Mouse (Mus musculus): ENCODE results near the gene Pepd.

The Pepd gene

DNA sequence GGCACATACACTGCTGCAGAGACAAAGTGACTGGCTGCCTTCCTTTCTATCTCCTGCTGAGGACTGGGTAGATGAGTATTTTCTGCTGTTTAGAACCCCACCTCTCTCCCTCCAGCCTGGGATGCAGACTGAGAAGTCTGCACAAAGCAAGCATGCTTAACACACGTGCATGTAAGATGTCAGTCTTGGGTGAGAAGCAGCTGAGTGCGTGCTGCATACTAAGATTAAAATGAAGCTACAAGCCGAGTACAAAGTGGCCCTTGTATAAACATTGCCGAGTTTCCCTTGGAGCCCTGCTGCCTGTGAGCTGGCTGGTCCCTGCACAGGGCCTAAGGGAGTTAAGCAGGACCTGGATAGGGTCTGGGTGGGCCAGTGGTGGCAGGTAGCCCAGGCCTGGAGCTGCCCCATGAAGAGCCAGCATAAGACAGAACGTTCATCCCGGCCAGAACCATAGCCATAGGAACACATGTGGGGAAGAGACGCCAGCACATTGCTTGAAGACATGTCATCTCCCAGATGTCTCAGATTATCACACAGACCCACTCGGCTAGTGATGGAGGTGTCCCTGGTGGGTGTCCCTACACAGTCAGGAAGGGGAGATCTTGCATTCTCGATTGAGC, 115.7 kb downstream of the Pepd start:
- peak in 1 of 2 experiments; percentile 37 for DNase-seq (ENCODE audit: low spot score in 2 of 2)

DNA sequence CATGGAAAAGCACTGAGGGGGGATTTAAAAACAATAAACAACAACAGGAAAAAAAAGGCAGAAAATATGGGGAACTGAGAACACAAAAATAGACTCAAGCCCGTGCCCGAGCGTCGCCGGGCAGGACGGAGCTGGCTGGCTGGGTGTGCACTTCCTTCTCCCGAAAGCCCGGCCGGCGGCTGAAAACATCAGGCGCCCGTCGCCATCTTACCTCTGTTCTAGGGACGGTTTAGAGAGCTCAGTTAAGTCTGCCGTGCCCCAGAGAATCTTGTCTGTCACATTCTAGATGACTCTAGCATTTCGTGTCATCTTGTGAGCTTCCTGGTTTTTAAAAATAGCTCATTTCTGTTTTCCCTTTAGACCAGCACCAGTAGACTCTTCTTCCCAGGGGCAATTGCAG, 116.4 kb downstream of the Pepd start:
- no peak for DNase-seq (ENCODE audit: low spot score in 2 of 2)

DNA sequence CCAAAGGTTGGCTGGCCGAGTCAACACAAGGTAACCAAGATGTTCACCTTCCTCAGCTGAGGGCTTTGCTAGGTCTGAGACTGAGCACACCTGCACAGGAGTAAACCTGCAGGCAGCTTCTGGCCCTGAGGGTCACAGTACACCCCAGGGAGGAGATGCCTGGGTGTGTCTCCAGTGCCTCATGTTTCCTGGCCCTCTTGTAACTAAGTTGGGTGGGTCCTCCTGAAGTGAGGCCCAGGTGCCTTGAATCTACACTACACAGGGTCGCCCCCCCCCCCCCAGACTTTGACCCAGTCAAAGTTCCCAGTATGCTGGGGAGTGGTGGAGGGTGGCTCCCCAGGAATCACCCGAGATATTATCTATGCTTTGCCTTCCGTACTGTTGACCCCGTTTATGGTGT, 117.0 kb downstream of the Pepd start:
- no peak for DNase-seq (ENCODE audit: low spot score in 2 of 2)

DNA sequence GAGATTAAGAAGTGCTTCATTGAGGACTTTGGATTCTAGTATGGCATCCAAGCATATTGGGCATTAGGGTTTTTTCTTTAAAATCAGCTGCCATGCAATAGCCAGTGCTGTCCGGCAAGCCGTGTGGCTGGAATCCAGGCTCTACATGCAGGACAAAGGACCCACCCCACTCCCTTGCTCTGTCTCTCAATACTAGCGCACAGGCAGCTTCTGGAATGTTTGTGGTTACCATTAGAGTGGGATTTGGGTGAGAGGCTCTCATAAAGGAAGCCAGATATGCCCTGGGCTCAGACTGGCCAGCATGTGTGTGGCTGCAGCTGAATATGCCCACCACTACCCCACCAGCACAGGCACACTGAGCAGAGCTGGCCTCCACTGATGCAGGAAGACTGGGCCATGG, 117.5 kb downstream of the Pepd start:
- no peak for DNase-seq (ENCODE audit: low spot score in 2 of 2)

DNA sequence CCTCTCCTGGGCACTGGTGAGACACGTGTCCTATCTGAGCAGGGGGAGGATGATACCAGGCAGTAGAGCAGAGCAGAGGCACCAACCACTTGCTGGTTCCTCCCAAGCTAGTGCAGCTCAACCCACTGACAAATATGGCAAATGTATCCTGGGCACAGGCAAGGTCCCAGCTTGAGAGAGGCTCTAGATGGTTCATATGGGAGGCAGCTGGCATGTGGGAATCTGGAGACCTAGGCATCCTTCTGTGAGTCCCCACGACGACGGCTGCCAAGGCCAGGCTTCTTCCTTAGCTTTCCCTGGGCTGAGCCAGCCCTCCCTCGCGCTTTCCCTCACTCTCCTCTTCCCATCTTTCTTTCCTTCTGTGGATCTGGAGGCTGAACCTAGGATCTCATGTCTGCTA, 118.4 kb downstream of the Pepd start:
- no peak for DNase-seq (ENCODE audit: low spot score in 2 of 2)

DNA sequence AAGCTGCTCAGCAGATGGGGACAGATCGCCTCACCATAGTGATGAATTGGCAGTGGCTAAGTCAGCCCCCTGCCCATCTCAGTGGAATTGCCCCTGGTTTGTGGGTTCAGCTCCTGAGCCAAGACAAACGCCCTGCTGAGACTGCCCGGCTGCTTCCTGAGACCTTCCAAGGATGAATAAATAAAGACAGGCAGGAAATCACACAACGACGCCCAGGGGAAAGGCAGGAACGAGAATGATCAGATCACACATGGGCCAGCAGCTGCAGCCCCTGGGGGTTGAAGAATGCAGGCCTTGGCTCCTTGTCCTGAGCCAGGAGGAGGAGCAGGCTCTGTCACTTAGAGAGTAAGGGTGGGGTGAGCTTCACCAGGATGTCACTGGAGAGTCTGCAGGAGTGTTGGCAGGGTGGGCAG, 123.0 kb downstream of the Pepd start:
- DNase-seq (ENCODE audit: low spot score in 2 of 2), result no peak

DNA sequence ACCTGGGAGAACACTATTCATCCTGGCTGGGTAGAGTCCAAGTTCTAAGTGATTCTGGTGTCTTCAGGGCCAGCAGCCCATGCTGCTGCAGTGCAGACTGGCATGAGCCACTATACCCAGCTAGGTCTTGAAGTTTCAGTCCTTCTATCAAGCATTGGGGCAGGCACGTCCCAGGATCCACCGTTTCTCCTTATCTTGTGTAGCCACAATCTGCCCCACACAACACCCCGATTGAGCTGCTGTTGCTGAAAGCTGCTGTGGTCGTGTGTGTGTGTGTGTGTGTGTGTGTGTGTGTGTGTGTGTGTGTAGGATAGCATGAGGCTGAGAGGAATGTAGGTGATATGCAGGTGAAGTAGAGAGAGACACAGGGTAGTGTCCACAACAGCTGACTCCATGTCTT, 123.4 kb downstream of the Pepd start:
- no peak for DNase-seq (ENCODE audit: low spot score in 2 of 2)

DNA sequence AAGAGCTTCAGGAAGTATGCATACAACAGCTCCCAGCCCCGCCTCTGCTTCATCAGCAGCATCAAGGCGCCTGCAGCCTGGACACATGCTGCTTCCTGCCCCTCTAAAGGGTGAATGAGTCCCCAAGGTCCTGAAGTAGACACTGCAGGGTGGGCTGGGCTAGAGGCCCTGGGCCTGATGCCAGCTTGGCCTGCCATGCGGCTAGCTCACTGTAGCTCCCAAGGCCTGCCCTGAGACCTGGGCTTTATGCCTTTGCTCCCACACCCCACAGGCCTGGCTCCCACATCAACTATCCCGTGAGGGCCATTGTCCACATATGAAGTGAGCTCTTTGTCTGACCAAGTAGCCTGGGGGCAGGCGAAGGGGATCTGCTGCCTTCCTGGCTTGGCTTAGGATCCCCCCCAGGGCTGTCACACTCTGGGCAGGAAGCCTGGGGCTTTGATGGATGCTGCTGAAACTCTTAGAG, 124.1 kb downstream of the Pepd start:
- no peak for DNase-seq (ENCODE audit: low spot score in 2 of 2)

DNA sequence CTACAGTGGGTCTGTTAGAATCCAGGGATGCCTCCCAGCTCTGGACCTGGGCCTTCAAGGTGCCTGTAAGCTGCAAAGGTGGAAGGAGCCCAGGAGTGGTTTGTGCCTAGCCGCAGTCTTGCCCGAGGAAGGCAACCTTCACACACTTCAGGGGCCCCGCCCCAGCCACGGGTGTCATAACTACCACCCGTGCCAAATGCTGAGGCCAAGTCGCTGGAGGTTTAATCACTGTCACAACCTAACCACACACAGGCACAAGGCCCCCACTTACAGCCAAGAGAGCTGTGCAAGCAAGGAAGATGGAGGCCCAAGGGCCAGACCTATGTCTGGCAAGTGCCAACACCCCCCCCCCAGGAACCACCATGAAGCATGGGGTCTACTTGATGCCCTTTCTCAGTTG, 125.2 kb downstream of the Pepd start:
- no peak for DNase-seq (ENCODE audit: low spot score in 2 of 2)

DNA sequence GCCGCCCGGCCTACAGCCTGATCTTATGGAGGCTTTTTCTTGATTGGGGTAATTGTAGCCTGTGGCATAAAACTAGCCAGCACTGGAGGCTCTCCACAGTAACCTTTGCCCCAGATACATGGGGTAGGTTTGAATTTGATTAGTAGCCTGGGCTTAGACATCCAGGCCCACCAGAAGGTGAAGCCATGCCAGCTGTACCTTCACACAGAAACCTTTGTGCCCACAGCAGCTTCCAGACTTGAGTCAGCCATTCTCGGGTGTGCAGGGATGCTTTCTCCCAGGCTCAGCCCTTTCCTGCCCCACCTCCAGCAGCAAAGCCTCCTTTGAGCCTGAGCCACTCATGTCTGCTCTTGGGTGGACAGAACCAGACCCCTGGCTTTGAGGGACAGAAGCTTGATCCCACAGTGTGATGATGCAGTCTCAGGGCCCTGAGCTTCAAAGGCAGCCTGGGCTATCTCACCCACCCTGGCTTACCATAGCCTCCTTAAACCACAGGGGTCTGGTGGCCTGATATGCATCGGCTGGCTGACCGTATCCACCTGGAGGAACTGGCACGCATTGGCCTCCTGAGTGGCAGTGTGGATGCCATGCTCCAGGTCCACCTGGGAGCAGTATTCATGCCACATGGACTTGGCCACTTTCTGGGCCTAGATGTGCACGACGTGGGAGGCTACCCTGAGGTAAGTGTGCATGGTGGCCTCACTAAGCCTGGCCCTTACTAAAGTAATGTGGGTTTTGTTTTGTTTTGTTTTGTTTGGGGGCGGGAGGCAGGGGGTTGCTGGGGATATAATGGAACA, 128.2 kb downstream of the Pepd start:
- no peak for DNase-seq (ENCODE audit: low spot score in 2 of 2)

DNA sequence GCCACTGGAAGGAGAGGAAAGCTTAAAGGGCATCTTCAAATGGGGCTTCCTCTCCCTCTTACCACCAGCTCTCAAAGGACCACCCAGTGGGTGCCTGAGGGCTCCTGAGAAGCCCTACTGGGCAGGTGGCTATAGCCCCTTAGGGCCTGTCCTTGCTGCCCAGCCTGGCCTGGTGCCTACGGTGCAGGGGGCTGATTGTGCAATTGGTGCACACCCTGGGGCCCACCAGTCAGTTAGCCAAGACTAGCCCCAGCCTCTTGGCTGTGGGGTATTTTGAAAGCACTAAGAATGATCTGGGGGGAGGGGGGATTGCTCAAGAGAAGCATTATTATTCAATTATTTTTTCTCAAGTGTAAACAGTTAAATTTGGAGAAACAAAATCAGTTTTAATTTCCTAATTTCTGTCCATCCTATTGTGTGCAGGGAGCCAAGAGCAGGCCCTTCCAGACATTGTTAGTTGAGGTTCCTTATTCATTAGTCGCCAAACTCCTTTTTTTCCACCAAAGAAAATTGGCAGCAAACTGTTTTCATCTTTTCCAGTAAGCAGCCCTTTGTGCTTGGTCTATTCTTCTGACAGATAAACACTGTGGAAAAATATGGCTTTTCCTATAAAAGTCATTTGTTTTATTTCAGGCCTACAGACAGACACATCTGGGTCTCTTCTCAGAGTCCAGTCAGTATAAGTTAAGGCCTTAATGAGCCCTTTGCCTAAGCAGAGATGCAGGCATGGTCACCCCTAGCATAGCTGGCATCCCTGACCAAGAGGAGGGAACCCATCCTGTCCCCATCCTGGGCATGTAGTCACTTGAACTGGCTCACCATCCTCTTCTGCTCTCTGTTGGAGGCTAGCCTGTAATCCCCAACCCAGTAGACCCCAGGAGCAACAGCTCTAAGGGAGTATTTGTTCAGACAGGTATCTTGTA, 129.4 kb downstream of the Pepd start:
- DNase-seq (ENCODE audit: low spot score in 2 of 2), result no peak

DNA sequence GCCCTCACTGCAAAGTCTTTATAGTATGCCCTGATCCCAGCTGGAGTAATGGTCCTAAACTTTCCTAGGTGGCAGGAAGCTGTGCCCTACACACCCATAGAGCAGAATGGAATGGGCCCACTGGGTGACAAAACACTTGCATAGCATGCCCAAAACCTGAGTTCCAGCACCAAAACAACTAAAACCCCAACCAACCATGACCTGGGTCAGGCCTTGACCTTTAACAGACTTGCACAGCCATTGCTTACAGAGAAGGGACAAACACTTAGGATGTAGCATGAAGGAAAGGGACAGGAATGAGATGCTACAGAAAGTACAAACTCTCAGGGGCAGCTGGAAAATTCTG, 130.0 kb downstream of the Pepd start:
- no peak for DNase-seq (ENCODE audit: low spot score in 2 of 2)

DNA sequence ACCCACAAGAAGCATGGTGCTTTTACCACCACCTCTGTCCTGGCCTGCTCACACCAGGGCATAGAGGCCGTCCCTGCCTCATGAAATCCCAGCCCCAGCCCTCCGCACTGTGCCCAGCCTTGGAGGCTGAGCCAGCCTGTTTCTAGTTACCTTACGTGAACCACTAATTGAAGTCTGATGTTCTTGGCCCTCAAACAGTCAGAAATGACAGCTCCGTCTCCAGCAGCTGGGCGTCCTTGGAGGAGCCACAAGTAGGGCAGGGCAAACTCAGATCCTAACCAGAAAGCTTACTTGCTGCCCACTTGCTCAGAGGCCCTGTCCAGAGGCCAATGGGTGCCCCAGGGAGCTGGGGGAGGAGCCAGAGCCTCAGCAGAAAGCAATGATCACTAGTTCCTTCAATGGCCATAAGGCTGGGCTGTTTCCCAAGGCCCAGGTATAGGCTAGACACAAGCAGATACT, 130.6 kb downstream of the Pepd start:
- no peak for DNase-seq (ENCODE audit: low spot score in 2 of 2)

DNA sequence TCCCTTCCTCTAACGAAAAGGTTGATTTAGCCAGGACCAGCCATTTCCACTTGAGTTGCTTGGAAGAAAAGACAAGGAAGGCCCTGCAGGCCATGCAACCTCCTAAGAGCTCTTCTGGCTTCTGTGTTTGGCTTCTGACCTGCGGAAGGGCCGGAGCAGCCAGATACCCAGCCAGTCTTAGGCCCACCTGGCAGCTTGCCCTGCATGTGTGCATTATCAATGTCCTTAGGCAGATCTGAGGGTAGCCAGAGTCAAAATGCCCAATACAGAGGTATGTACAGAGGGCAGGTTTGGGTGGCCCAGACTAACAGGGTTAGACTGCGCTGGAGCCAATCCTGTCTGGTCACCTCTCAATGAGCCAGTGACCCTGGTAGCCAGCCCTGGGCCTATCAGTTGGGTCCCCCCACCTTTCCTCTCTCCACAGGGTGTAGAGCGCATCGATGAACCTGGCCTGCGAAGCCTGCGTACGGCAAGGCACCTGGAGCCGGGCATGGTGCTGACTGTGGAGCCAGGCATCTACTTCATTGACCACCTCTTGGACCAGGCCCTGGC, 131.2 kb downstream of the Pepd start:
- DNase-seq (ENCODE audit: low spot score in 2 of 2), result no peak

DNA sequence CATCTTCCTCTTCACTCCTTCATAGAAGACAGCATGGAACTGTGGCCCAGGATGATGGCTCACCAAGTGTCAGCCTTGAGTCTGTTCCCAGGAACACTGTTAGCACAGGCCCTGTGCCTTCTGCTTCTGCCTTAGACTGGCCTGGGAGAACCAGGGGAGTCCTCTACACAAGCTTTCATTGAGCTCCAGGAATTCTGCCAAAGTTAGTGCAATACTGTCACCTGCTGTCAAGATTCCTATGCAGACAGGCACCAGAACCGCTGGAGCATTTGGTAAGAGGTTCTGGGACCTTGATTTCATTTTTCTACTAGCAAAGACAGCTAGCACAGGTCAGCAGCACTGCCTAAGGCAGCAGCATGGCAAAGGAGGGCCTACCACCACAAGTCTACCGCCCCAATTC, 132.5 kb downstream of the Pepd start:
- DNase-seq (ENCODE audit: low spot score in 2 of 2), result no peak

DNA sequence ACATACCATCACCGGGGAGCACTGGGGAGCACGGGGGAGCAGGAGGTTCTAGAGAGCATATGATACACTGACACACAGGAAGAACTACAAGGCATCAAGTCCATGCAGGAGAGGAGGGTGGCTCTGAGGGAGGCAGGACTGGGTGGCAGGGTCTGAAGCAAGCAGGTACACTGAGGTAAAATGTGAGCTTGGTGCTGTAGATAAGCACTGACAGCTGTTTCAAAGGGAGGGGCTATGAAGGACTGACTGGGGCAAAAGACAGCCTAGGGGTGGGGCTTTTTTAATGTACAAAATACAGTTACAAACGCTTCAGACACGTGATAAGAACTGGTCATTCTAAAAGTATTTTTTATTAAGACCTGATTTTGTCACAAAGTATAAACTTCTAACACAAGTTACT, 133.9 kb downstream of the Pepd start:
- DNase-seq (ENCODE audit: low spot score in 2 of 2), result no peak

DNA sequence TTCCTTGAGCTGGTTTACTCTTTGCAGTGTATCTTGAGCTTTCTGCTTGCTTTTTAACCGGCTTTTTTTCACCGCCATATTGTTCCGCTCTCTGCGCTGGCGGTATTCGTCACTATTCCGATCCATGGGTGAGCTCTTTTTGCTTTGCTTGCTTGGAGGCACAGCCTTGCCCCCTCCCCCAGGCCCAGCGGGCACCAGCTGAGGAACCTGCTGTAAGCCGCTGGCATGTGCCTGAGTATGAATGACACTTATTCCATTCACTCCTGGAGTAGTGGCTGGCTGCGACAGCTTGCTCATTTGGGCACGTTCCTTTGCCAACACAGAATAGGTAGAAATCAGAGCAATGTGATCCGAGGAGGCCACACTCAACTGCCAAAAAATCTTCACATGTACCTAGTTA, 138.4 kb downstream of the Pepd start:
- no peak for DNase-seq (ENCODE audit: low spot score in 2 of 2)

DNA sequence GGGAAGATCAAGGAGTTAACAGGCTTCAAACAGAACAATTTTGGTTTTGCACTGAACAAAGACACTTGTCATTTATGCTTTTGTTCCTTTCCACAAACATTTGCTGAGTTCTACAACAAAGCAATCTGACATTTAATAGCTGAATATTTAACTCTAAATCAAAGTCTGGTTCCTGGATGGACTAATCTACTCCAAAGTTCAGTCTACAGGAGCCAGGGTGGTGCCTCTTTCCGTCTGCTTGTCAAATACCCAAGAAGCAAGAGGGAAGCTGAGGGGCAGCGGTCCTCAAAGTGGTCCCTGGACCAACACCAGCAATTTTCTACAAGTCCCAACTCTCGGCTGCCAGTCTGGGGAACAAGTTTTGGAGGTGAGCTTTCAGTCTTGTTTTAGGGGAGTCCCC, 141.0 kb downstream of the Pepd start:
- DNase-seq (ENCODE audit: low spot score in 2 of 2), result no peak

DNA sequence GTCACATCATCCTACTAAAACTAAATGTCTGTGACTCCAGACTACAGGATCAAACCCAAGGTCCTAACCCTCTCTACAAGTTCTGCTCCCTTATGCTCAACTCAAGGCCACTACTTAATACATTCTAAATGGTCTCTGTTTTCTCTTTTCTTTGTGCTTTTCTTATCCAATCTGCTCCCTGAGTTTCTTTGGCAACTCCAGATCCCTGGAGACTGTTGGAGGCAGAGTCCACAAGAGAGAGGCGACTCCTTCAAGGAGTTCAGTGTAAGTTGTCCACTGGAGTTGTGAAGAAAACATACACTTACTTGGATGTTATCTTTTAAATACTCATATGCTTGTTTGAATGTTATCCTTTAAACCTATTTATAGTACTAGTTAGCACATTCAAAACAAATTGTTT, 142.1 kb downstream of the Pepd start:
- DNase-seq (ENCODE audit: low spot score in 2 of 2), result no peak

DNA sequence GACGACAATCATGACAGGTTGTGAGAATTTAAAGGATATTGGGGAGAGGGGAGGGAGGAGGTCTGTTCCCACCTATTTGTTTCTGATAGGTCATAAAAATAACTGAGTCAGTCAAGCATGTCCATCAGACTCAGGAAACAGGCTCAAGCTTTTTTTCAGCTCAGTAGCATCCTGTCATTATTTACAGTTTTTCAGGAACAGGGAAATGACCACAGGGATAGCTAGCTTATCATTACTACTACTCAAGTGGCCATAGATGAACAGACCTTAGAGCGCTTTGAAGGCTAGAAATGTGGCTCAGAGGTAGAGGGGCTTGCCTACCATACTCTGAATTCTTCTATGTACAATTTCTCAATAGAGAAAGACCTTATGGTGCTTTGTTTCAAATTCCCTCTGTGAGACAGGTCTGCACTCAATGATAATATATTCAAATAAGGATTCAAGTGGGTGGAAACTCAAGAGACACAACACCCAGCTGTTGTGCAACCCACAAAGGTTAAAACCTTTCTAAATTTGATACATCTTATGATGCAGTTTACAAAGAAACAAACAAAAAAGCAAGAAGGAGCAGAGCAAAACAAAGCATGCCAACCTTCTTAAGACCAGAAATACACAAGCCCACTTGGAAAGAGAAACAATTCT, 142.9 kb downstream of the Pepd start:
- no peak for DNase-seq (ENCODE audit: low spot score in 2 of 2)

DNA sequence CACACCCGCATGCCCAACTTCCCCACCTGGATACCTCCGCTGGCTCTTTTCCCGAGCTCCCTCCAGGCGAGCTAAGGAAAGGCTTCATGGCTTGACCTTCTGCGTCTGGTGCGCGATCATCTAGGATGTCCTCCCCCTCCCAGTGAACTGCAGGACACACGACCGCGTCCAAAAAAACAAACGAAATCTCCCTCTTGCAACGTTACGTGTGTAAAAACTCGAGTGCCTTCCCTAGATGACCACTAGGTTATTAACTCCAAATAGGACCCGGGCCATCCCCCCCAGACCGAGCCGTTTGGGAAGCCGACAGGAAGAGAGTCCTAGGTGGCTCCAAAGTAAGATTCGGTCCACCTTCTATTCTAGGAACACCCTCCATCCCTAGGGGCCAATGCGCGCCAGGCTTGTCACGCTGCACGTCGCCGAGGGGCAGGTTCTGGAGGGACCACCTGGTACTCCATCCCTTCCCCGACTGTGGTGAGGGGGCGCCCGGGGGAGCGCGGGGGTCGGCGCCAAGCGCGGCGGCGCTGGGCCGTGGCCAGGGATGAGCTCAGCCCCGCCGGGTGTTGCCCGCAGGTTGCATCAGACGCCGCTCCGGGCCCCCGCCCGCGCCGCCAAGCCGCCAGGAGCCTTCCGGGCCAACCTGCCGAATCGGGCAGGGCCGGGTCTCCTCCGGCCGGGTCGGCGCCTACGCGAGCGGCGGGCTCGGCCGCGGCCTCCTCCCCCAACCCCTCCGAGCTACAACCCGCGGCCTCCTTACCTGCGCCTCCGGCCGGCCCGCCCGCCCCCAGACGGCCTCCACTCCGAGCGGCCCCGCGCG, 143.6 kb downstream of the Pepd start:
- DNase-seq (ENCODE audit: low spot score in 2 of 2), result peak; percentile 56 to 57

All from right cerebral cortex, adult 2 months (tissue).